Mouse (Mus musculus): Measurements from ENCODE around the gene Arid5b. TPM values are rescaled to one million over a fixed set of nuclear protein-coding genes. Genes with fewer than 3 reads are reported as not detected.
A peak's percentile ranks its signal among the peaks of the same experiment; 100 is the strongest.
"Not testable (repeated sequence)": the region's sequence is repeated elsewhere in the genome, so short reads cannot be mapped to it uniquely, and the experiment has no call there.

Arid5b gene
- total RNA-seq, 2 experiments from 2014 or later: 14.5 to 28.5 TPM

DNA sequence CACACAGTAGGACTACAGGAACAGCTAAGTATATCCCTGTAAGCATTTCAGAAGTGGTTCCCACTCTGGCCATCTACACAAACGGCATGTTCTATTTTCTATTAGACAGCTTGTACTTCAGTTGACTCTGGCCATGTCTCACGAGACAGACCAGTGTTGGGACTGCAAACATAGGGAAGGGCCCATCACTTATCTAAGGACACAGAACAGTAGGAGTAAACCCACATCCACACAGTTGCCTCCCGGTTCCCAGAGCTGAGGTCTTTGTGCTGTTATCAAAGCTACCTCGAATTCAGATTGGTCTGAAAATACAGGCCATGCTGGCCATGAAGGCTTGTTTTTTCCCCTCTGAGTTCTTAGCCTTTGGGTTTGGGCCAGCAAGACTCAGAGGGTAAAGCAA lies 158.5 kb downstream of the Arid5b start:
- ATAC-seq (ENCODE audit: poor library complexity, severe bottlenecking): no peak

DNA sequence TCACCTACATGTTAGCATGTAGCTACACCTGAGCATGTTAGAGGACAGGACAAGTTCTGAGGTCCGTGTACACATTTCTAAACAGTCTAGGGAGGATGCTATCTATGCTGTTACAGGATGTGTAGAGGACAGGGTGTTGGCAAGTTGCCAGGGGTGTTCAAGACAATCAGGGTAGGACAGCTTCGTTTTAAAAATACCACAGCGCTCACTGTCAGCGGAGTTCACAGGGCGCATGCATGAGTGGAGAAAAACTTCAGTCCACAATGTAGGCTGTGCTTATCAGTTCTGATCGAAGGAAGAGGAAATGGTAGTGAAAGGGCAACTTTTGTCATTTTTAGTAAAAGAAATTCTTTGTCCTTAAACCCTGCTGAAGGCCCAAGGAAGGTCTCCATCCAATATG lies 159.3 kb downstream of the Arid5b start:
- peak; percentile 68 for ATAC-seq (ENCODE audit: poor library complexity, severe bottlenecking)

GRCm38 (mm10) chr10:68114955-68115354 lies 163.6 kb downstream of the Arid5b start:
- ATAC-seq (ENCODE audit: poor library complexity, severe bottlenecking): no peak

DNA sequence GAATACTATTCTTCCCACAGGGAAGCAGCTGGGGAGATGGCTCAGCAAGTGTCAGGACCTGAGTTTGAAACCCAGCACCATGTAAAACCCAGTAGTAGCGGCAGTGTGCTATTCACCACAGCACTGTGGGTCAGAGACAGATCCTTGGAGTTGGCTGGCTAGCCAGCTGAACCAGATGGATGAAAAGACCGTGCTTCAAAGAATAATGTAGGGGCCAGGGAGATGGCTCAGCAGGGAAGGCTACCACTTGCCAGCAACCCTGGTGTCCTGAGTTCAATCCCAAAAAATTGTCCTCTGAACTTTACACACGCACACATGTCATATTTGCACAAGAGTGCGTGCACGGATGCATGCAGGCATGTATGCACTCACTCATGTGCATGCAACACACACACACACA lies 164.9 kb downstream of the Arid5b start:
- ATAC-seq (ENCODE audit: poor library complexity, severe bottlenecking): no peak

- no peak for ATAC-seq (ENCODE audit: poor library complexity, severe bottlenecking)
Measured at GRCm38 (mm10) chr10:68112983-68113382, 165.6 kb downstream of the Arid5b start.

GRCm38 (mm10) chr10:68110607-68111006 lies 167.9 kb downstream of the Arid5b start:
- no peak for ATAC-seq (ENCODE audit: poor library complexity, severe bottlenecking)

GRCm38 (mm10) chr10:68110182-68110581 lies 168.4 kb downstream of the Arid5b start:
- ATAC-seq (ENCODE audit: poor library complexity, severe bottlenecking): no peak

- ATAC-seq (ENCODE audit: poor library complexity, severe bottlenecking): no peak
Measured at GRCm38 (mm10) chr10:68109651-68110050, 168.9 kb downstream of the Arid5b start.

DNA sequence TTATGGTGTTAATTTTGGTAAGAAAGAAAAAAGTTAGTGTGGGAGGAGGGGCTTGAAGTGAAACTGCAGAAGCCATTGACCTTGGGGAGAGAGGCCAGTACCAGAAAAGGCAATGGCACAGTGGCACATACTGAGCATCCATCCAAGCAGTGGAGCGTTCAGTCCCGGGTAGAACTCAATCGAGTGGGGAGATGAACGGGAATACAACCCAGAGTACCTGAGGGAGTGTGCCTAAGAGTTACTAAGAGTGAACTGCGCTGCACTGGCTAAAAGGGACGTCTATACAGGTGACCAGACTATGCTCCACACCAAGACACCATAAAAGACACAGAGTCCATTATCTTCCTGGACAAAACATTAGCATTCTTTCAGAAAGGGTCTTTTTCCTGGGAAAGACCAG lies 170.8 kb downstream of the Arid5b start:
- no peak for ATAC-seq (ENCODE audit: poor library complexity, severe bottlenecking)

GRCm38 (mm10) chr10:68106351-68106950 lies 172.1 kb downstream of the Arid5b start:
- ATAC-seq (ENCODE audit: poor library complexity, severe bottlenecking): no peak

- ATAC-seq (ENCODE audit: poor library complexity, severe bottlenecking): peak; percentile 83
Measured at GRCm38 (mm10) chr10:68104881-68105781, 173.4 kb downstream of the Arid5b start.

DNA sequence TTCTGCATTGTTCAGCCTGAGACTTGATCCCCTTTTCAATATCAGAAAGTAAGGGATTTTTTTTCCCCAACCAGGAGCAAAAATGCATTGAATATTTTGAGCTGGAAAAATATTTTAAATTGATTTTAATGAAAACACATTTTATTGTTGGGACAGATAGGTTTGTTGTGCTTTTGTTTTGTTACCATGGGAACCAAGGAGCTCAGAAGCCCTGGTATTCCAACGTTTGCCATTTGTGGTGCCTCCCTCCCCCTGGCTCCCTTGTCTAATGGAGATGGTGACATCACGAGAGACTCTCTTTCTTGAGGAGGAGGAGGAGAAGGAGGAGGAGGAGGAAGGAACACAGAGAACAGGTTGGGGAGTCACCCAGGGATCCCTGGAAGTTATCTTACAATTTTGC lies 174.1 kb downstream of the Arid5b start:
- no peak for ATAC-seq (ENCODE audit: poor library complexity, severe bottlenecking)

DNA sequence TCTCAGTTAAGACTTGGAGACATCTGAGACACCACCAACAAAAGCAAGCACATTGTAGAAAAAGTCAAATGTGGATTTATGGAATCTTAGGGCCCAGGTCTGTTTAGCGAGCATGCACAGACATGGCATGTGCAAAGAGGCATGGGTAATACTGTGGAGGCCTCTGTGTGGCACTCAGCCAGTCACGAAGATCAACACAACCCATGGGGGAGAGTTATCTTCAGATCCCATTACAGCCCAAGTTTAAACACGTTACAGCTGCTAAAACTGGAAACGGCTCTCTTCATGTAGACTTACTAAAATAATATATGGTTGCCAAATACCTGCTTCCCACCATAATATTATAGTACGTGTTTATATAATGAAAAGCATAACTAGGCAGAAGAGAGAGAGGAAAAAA lies 174.6 kb downstream of the Arid5b start:
- ATAC-seq (ENCODE audit: poor library complexity, severe bottlenecking): no peak

GRCm38 (mm10) chr10:68103078-68103855 lies 175.3 kb downstream of the Arid5b start:
- no peak for ATAC-seq (ENCODE audit: poor library complexity, severe bottlenecking)

- no peak for ATAC-seq (ENCODE audit: poor library complexity, severe bottlenecking)
Measured at GRCm38 (mm10) chr10:68102566-68102965, 176.0 kb downstream of the Arid5b start.

GRCm38 (mm10) chr10:68101251-68101650 lies 177.3 kb downstream of the Arid5b start:
- ATAC-seq (ENCODE audit: poor library complexity, severe bottlenecking): no peak

DNA sequence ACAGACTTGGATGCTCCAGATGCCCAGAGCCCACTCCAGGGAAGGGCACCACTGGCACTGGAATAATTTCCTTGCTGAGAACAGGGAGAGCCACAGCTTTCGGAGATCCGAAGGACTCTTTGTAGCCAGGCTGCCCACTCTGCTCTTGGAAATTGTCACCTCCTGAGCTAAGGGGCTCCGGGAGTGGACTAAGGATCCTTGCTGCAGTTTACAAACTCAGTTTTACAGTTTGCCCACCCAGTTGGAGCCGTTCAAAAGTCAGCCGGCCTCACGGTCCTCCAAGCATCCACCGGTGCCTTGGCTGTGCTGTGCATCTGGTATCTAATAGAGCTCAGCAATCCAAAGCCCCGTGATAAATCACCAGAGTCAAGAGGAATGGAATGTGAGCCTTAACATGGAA lies 178.0 kb downstream of the Arid5b start:
- ATAC-seq (ENCODE audit: poor library complexity, severe bottlenecking): no peak

DNA sequence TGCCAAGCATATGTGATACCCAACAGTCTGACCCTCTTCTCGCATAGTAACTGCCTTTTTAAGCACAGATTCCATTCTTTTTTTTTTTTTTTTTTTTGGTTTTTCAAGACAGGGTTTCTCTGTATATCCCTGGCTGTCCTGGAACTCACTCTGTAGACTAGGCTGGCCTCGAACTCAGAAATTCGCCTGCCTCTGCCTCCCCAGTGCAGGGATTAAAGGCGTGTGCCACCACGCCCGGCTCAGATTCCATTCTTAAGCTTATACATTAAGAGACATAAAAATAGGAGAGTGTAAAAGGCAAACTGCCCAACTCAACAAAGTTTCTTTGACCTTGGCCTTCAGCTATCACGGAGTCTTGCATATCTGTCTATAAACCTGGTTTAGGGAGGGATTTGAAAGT lies 178.7 kb downstream of the Arid5b start:
- not testable (repeated sequence) for ATAC-seq (ENCODE audit: poor library complexity, severe bottlenecking)

GRCm38 (mm10) chr10:68097821-68098675 lies 180.5 kb downstream of the Arid5b start:
- ATAC-seq (ENCODE audit: poor library complexity, severe bottlenecking): no peak

- ATAC-seq (ENCODE audit: poor library complexity, severe bottlenecking): no peak
Measured at GRCm38 (mm10) chr10:68096395-68096794, 182.1 kb downstream of the Arid5b start.

DNA sequence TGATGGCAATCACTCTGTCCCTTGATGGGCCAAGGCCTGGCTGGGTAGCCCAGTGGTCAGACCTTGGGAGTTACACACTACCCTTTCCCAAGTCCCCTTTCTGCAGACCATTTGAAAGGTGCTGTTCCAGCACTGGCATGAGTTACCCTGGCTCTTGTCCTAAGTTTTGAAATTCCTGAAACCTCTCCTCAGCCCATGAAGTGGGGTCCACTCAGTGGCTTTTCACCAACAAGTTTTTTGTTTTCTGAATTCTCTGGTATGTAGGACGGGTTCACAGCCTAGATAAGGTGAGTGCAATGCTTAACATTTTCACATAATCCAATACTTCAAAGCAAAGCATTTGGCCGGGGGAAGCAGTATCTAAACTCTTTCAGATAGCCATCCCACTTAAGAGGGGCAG lies 183.4 kb downstream of the Arid5b start:
- no peak for ATAC-seq (ENCODE audit: poor library complexity, severe bottlenecking)
